Mouse (Mus musculus): ENCODE results near the gene Acot2. TPM values are rescaled to one million over a fixed set of nuclear protein-coding genes. Genes with fewer than 3 reads are reported as not detected.
A peak's percentile ranks its signal among the peaks of the same experiment; 100 is the strongest.
"Not testable (repeated sequence)": the region's sequence is repeated elsewhere in the genome, so short reads cannot be mapped to it uniquely, and the experiment has no call there.

The Acot2 gene
- 6.4 and 6.8 TPM in 2 replicates for polyA plus RNA-seq (2012; rRNA removed)

- no peaks in the 10 kb centered on the region for H3K27me3 ChIP-seq (ENCODE audit: control insufficient read depth, insufficient read depth, low read length)
- no peaks in the 10 kb centered on the region for H3K4me1 ChIP-seq (ENCODE audit: control insufficient read depth, insufficient read depth, low read length)
- H3K27ac ChIP-seq (ENCODE audit: insufficient read depth, low read length) = peak within 1 kb of the TSS; percentile 75
- DNase-seq = peak; percentile 79 to 81
- TF ChIP-seq CTCF (IDR thresholded peaks at IDR 0.05; ENCODE audit: borderline replicate concordance, insufficient read depth, low read depth, low read length) = peak; percentile 51
- peak; percentile 48; the same call in 1 of the 2 replicates for TF ChIP-seq POLR2A (IDR thresholded peaks at IDR 0.05; ENCODE audit: borderline replicate concordance, insufficient read depth, low read length)
- WGBS = under 1% methylated on average over 80 of the region's 80 CpGs
- H3K4me3 ChIP-seq (replicated peaks; ENCODE audit: insufficient read depth, low read depth, low read length) = peak within 1 kb of the TSS; percentile 89
These were observed at the start of gene Acot2 for GRCm38 (mm10) chr12:83987583-83988441. TSS of gene Acot2 (plus strand) at chr12:83987861.

GRCm38 (mm10) chr12:83938592-83938991, 49.1 kb upstream of the Acot2 start:
- not testable (repeated sequence) for H3K27me3 ChIP-seq (ENCODE audit: control insufficient read depth, insufficient read depth, low read length); H3K27ac ChIP-seq (ENCODE audit: insufficient read depth, low read length); H3K4me1 ChIP-seq (ENCODE audit: control insufficient read depth, insufficient read depth, low read length); DNase-seq; H3K4me3 ChIP-seq (replicated peaks; ENCODE audit: insufficient read depth, low read depth, low read length)
- WGBS = 54% methylated on average over 1 of the region's 1 CpGs

- Histone ChIP-seq H3K27me3 (ENCODE audit: control insufficient read depth, insufficient read depth, low read length) (no peaks in the 10 kb centered on the region), H3K4me3 (replicated peaks; ENCODE audit: insufficient read depth, low read depth, low read length) (no peak overlapping the region), H3K27ac (ENCODE audit: insufficient read depth, low read length) (no peak overlapping the region), H3K4me1 (ENCODE audit: control insufficient read depth, insufficient read depth, low read length) (no peaks in the 10 kb centered on the region)
- no peak for DNase-seq
- WGBS = 91% methylated on average over 2 of the region's 2 CpGs
- TF ChIP-seq CTCF (IDR thresholded peaks at IDR 0.05; ENCODE audit: borderline replicate concordance, insufficient read depth, low read depth, low read length) (no peak), POLR2A (IDR thresholded peaks at IDR 0.05; ENCODE audit: borderline replicate concordance, insufficient read depth, low read length) (no peak)
These were observed 48.3 kb upstream of the Acot2 start for GRCm38 (mm10) chr12:83939332-83939731.

GRCm38 (mm10) chr12:83940031-83940430, 47.6 kb upstream of the Acot2 start:
- no peak for TF ChIP-seq CTCF (IDR thresholded peaks at IDR 0.05; ENCODE audit: borderline replicate concordance, insufficient read depth, low read depth, low read length)
- TF ChIP-seq POLR2A (IDR thresholded peaks at IDR 0.05; ENCODE audit: borderline replicate concordance, insufficient read depth, low read length) = no peak
- no peaks in the 10 kb centered on the region for H3K4me1 ChIP-seq (ENCODE audit: control insufficient read depth, insufficient read depth, low read length)
- no peak for DNase-seq
- H3K27me3 ChIP-seq (ENCODE audit: control insufficient read depth, insufficient read depth, low read length) = no peaks in the 10 kb centered on the region
- 50% methylated on average over 4 of the region's 4 CpGs for WGBS
- no peak overlapping the region for H3K4me3 ChIP-seq (replicated peaks; ENCODE audit: insufficient read depth, low read depth, low read length)
- no peak overlapping the region for H3K27ac ChIP-seq (ENCODE audit: insufficient read depth, low read length)

GRCm38 (mm10) chr12:83941938-83942337, 45.7 kb upstream of the Acot2 start:
- DNase-seq = no peak
- no peaks in the 10 kb centered on the region for H3K4me1 ChIP-seq (ENCODE audit: control insufficient read depth, insufficient read depth, low read length)
- H3K4me3 ChIP-seq (replicated peaks; ENCODE audit: insufficient read depth, low read depth, low read length) = no peak overlapping the region
- no peak overlapping the region for H3K27ac ChIP-seq (ENCODE audit: insufficient read depth, low read length)
- TF ChIP-seq POLR2A (IDR thresholded peaks at IDR 0.05; ENCODE audit: borderline replicate concordance, insufficient read depth, low read length) (no peak), CTCF (IDR thresholded peaks at IDR 0.05; ENCODE audit: borderline replicate concordance, insufficient read depth, low read depth, low read length) (no peak)
- 91% methylated on average over 3 of the region's 3 CpGs for WGBS
- H3K27me3 ChIP-seq (ENCODE audit: control insufficient read depth, insufficient read depth, low read length) = no peaks in the 10 kb centered on the region

- no peaks in the 10 kb centered on the region; the same call in 1 of the 2 replicates for H3K4me1 ChIP-seq (ENCODE audit: control insufficient read depth, insufficient read depth, low read length)
- no peaks in the 10 kb centered on the region for H3K27me3 ChIP-seq (ENCODE audit: control insufficient read depth, insufficient read depth, low read length)
- H3K4me3 ChIP-seq (replicated peaks; ENCODE audit: insufficient read depth, low read depth, low read length) = no peak overlapping the region
- no peak overlapping the region for H3K27ac ChIP-seq (ENCODE audit: insufficient read depth, low read length)
- TF ChIP-seq POLR2A (IDR thresholded peaks at IDR 0.05; ENCODE audit: borderline replicate concordance, insufficient read depth, low read length) (no peak), CTCF (IDR thresholded peaks at IDR 0.05; ENCODE audit: borderline replicate concordance, insufficient read depth, low read depth, low read length) (no peak)
- 93% methylated on average over 8 of the region's 8 CpGs for WGBS
- DNase-seq = no peak
These were observed 40.3 kb upstream of the Acot2 start for GRCm38 (mm10) chr12:83947260-83947811.

GRCm38 (mm10) chr12:83949043-83949442, 38.6 kb upstream of the Acot2 start:
- DNase-seq = no peak
- WGBS = 90% methylated on average over 4 of the region's 4 CpGs

More at GRCm38 (mm10) chr12:83949043-83949442, 38.6 kb upstream of the Acot2 start:
- Histone ChIP-seq H3K27me3 (ENCODE audit: control insufficient read depth, insufficient read depth, low read length) (no peaks in the 10 kb centered on the region), H3K27ac (ENCODE audit: insufficient read depth, low read length) (no peak overlapping the region), H3K4me3 (replicated peaks; ENCODE audit: insufficient read depth, low read depth, low read length) (no peak overlapping the region), H3K4me1 (ENCODE audit: control insufficient read depth, insufficient read depth, low read length) (no peaks in the 10 kb centered on the region; the same call in 1 of the 2 replicates)
- TF ChIP-seq POLR2A (IDR thresholded peaks at IDR 0.05; ENCODE audit: borderline replicate concordance, insufficient read depth, low read length) (no peak), CTCF (IDR thresholded peaks at IDR 0.05; ENCODE audit: borderline replicate concordance, insufficient read depth, low read depth, low read length) (no peak)

Measured in cerebellum, adult 2 months (tissue).